Mouse (Mus musculus) bone marrow macrophage, adult 2 months (primary cell): ENCODE data around the gene Ust.

Experiments
- CTCF ChIP-seq: IDR thresholded peaks from 2 replicates; pipeline ENCODE4 v1.5.1; 2012; ENCODE audit warnings: low read depth, mild to moderate bottlenecking, low read length, moderate library complexity
- POLR2A ChIP-seq: IDR thresholded peaks from 2 replicates; pipeline ENCODE4 v1.6.1; 2012; ENCODE audit warnings: mild to moderate bottlenecking, low read depth, low read length, borderline replicate concordance

GRCm38 (mm10) chr10:8391264-8391748, 127.3 kb downstream of the Ust start:
- TF ChIP-seq CTCF (no peak), POLR2A (no peak)
